In genomic region chr9:106371384-106371671, GRCm38 (mm10) we compare ENCODE assay signal across 8 mouse cellular contexts. TPM values are rescaled to one million over a fixed set of nuclear protein-coding genes. Genes with fewer than 3 reads are reported as not detected.
DNase-seq lines count a peak whose midpoint lies in the region; ATAC-seq lines count a peak whose summit lies in the region.

No protein-coding gene starts in this region.

- H3K9me3 ChIP-seq in neural tube, embryonic 12.5 days = no peaks in the 10 kb centered on the region

- peaks cover 33% of the 10 kb centered on the region for H3K4me1 ChIP-seq in neural tube, embryonic 12.5 days

- 65% methylated on average over 6 of the region's 6 CpGs for WGBS in neural tube, embryonic 12.5 days

- H3K4me2 ChIP-seq in neural tube, embryonic 12.5 days (replicated peaks) = peak overlapping the region; percentile 77

- H3K9ac ChIP-seq in neural tube, embryonic 12.5 days = peak overlapping the region; percentile 35; the same call in 1 of the 2 replicates

- H3K36me3 ChIP-seq in neural tube, embryonic 12.5 days = peaks cover 35% of the 10 kb centered on the region

- H3K4me3 ChIP-seq in neural tube, embryonic 12.5 days = no peak overlapping the region

- no peaks in the 10 kb centered on the region for H3K27me3 ChIP-seq in neural tube, embryonic 12.5 days (replicated peaks)

- no peak for ATAC-seq in neural tube, embryonic 12.5 days (ENCODE audit: low FRiP score, low read depth)
- ATAC-seq in erythroblast, adult 5-6 weeks (replicated peaks; ENCODE audit: low FRiP score, poor library complexity, severe bottlenecking) = no peak

- H3K27ac ChIP-seq in neural tube, embryonic 12.5 days = no peak overlapping the region

- peak; percentile 78 to 79 for DNase-seq in frontal cortex, adult 2 months (ENCODE audit: extremely low spot score in 1 of 2, low spot score in 1 of 2)
- DNase-seq in frontal cortex, postnatal 14 days (ENCODE audit: low spot score in 2 of 2) = no peak
- peak; percentile 77 to 80 for DNase-seq in right cerebral cortex, adult 2 months (ENCODE audit: low spot score in 2 of 2)
- no peak for DNase-seq in right cerebral cortex, postnatal 10 days (ENCODE audit: low spot score in 2 of 2)
- DNase-seq in layer of hippocampus, postnatal 36 days = peak; percentile 55 to 62
- DNase-seq in spleen, adult 12 weeks (ENCODE audit: low spot score) = no peak

RNA-seq across cellular contexts. Expression of gene Dusp7, which starts 2.9 kb away (rescaled TPM):
- 92.3 and 101 TPM in 2 replicates for polyA plus RNA-seq in frontal cortex, adult 2 months (2012; rRNA removed)
- total RNA-seq in layer of hippocampus, postnatal 36 days (2021) = 10 to 100 TPM; 86.0 to 88.6 TPM
- 18.9 and 21.3 TPM in 2 replicates for polyA plus RNA-seq in neural tube, embryonic 12.5 days (2016; fragmentation: Nextera tagmentation; extraction: Ambion mirVana)
- 17.5 and 19.9 TPM in 2 replicates for total RNA-seq in erythroblast, adult 5-6 weeks (2015; ENCODE audit: low replicate concordance)
- total RNA-seq in erythroblast, adult 5-6 weeks (2017; ENCODE audit: low replicate concordance) = 3.3 and 4.3 TPM in 2 replicates

RNA-seq across cellular contexts. Expression of gene Rpl29, which starts 57.9 kb away (rescaled TPM):
- polyA plus RNA-seq in frontal cortex, adult 2 months (2012; rRNA removed) = 727 and 762 TPM in 2 replicates
- 100 to 1,000 TPM; 265 to 274 TPM for total RNA-seq in layer of hippocampus, postnatal 36 days (2021)
- polyA plus RNA-seq in neural tube, embryonic 12.5 days (2016; fragmentation: Nextera tagmentation; extraction: Ambion mirVana) = 698 and 706 TPM in 2 replicates
- total RNA-seq in erythroblast, adult 5-6 weeks (2015; ENCODE audit: low replicate concordance) = 553 and 845 TPM in 2 replicates
- total RNA-seq in erythroblast, adult 5-6 weeks (2017; ENCODE audit: low replicate concordance) = 192 and 282 TPM in 2 replicates

Comparison
In these comparisons a context has a peak if more than half of its experiments do, and no peak if none do; other contexts are left out.
1. DNase-seq: peak in frontal cortex, adult 2 months (2 of 2), right cerebral cortex, adult 2 months (2 of 2) and layer of hippocampus, postnatal 36 days (2 of 2); none in frontal cortex, postnatal 14 days (0 of 2), right cerebral cortex, postnatal 10 days (0 of 2) and spleen, adult 12 weeks (single experiment).
2. RNA of gene Dusp7, which starts 2.9 kb away (total RNA-seq): 86.0 to 88.6 TPM in layer of hippocampus, postnatal 36 days; 3.3 to 19.9 TPM in erythroblast, adult 5-6 weeks; every median in the first group is over 4 times any median in the second.